Mouse (Mus musculus) spleen, adult 2 months (tissue): Measurements from ENCODE around the gene Pmel. TPM values are rescaled to one million over a fixed set of nuclear protein-coding genes. Genes with fewer than 3 reads are reported as not detected.
A peak's percentile ranks its signal among the peaks of the same experiment; 100 is the strongest.

Source experiments
- DNase-seq, 2 experiments: peaks; one replicate each; pipeline versions ENCODE4 v3.0.0 to v3.0.0-alpha.2; 2012 to 2021; ENCODE audit warnings: low spot score in 2 of 2, low read depth in 1 of 2
- H3K27ac ChIP-seq: fragments of 200-500 bp; 2 replicates; pipeline ENCODE4 v1.5.1; 2012; ENCODE audit warnings: low read length, inconsistent platforms; ENCODE audit not compliant: insufficient read depth
- H3K27me3 ChIP-seq: fragments of 200-500 bp; 2 replicates; pipeline ENCODE4 v1.6.1; 2012; ENCODE audit warnings: mild to moderate bottlenecking, moderate library complexity, low read length, inconsistent platforms; ENCODE audit not compliant: control insufficient read depth, insufficient read depth
- H3K36me3 ChIP-seq: fragments of 200-500 bp; 2 replicates; pipeline ENCODE4 v1.6.1; 2012; ENCODE audit warnings: mild to moderate bottlenecking, low read length, inconsistent platforms; ENCODE audit not compliant: control insufficient read depth, insufficient read depth
- H3K4me1 ChIP-seq: fragments of 200-500 bp; 2 replicates; pipeline ENCODE4 v1.6.1; 2011; ENCODE audit warnings: inconsistent platforms; ENCODE audit not compliant: control insufficient read depth, insufficient read depth, insufficient read length
- H3K4me3 ChIP-seq: fragments of 200-500 bp; 2 replicates; pipeline ENCODE4 v1.5.1; 2011; ENCODE audit warnings: mild to moderate bottlenecking, inconsistent platforms; ENCODE audit not compliant: insufficient read depth, insufficient read length; ENCODE audit errors: extremely low read depth
- CTCF ChIP-seq: fragments of 200-500 bp; IDR thresholded peaks from 2 replicates; pipeline ENCODE4 v1.5.1; 2011; ENCODE audit warnings: mild to moderate bottlenecking, inconsistent platforms; ENCODE audit not compliant: insufficient read depth, insufficient read length, insufficient replicate concordance; ENCODE audit errors: extremely low read depth
- POLR2A ChIP-seq: fragments of 200-500 bp; IDR thresholded peaks from 2 replicates; pipeline ENCODE4 v1.6.1; 2011; ENCODE audit warnings: low read depth, low read length, inconsistent platforms
- WGBS: fragments of 180-500 bp; shearing (Covaris S2); methylation state at CpG from one replicate; pipeline ENCODE4 v1.1.7; 2018; 5-methylcytosine and 5-hydroxymethylcytosine counted together
- polyA plus RNA-seq: library from polyadenylated mRNA; depleted of rRNA; stranded (reverse); fragments of >200 nt; gene quantifications from 2 replicates; pipeline ENCODE4 v1.2.3, GENCODE M21; 2012; rRNA removed

Pmel gene
- 0.66 and 9.3 TPM in 2 replicates for polyA plus RNA-seq

GRCm38 (mm10) chr10:128703895-128704294 lies at the start of gene Pmel:
TSS of gene Pmel (plus strand) at chr10:128704195.
- 31% methylated on average over 4 of the region's 4 CpGs for WGBS
- Histone ChIP-seq H3K4me1 (peaks cover 3% of the 10 kb centered on the region; the same call in 1 of the 2 replicates), H3K4me3 (peak within 1 kb of the TSS; percentile 90), H3K27ac (peak within 1 kb of the TSS; percentile 86), H3K36me3 (peaks cover 10% of the 10 kb centered on the region), H3K27me3 (no peaks in the 10 kb centered on the region)
- DNase-seq = no peak
- TF ChIP-seq POLR2A (no peak), CTCF (no peak)

GRCm38 (mm10) chr10:128655254-128655653 lies 48.7 kb upstream of the Pmel start:
- Histone ChIP-seq H3K27me3 (no peaks in the 10 kb centered on the region), H3K36me3 (no peaks in the 10 kb centered on the region), H3K4me3 (no peak overlapping the region), H3K4me1 (no peaks in the 10 kb centered on the region), H3K27ac (no peak overlapping the region)
- no peak for TF ChIP-seq POLR2A
- TF ChIP-seq CTCF = no peak
- 88% methylated on average over 3 of the region's 3 CpGs for WGBS
- DNase-seq = no peak

GRCm38 (mm10) chr10:128656731-128657130 lies 47.3 kb upstream of the Pmel start:
- 95% methylated on average over 1 of the region's 1 CpGs for WGBS
- no peak for TF ChIP-seq POLR2A
- TF ChIP-seq CTCF = no peak
- H3K27ac ChIP-seq = no peak overlapping the region
- H3K27me3 ChIP-seq = no peaks in the 10 kb centered on the region
- no peak for DNase-seq
- H3K36me3 ChIP-seq = no peaks in the 10 kb centered on the region
- no peak overlapping the region for H3K4me3 ChIP-seq
- H3K4me1 ChIP-seq = no peaks in the 10 kb centered on the region

DNA sequence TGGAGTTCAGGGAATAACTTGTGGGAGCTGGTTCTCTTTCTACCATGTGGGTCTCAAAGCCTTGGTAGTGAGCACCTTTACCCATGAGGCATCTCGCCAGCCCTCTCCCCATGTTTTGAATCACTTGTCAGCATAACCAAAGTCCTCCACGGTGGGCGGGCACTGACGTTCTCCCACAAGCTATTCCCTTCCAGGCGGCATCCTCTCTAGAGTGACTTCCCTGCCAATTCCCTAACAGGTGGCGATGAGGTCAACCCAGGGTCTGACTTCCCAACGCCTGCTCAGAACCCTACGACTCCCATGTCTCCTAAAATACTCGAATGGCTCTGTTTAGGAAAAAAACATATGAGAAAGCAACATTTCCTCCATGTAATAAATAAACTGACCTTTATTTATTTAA lies 46.2 kb upstream of the Pmel start:
- no peak for TF ChIP-seq POLR2A
- TF ChIP-seq CTCF = no peak
- 80% methylated on average over 9 of the region's 9 CpGs for WGBS
- H3K36me3 ChIP-seq = no peaks in the 10 kb centered on the region
- DNase-seq = no peak
- H3K4me3 ChIP-seq = no peak overlapping the region
- H3K4me1 ChIP-seq = no peaks in the 10 kb centered on the region
- H3K27ac ChIP-seq = no peak overlapping the region
- no peaks in the 10 kb centered on the region for H3K27me3 ChIP-seq

GRCm38 (mm10) chr10:128659490-128659889 lies 44.5 kb upstream of the Pmel start:
- TF ChIP-seq CTCF = no peak
- Histone ChIP-seq H3K27ac (no peak overlapping the region), H3K4me3 (no peak overlapping the region), H3K36me3 (no peaks in the 10 kb centered on the region), H3K27me3 (no peaks in the 10 kb centered on the region), H3K4me1 (no peaks in the 10 kb centered on the region)
- 82% methylated on average over 9 of the region's 9 CpGs for WGBS
- no peak for DNase-seq

- Histone ChIP-seq H3K27me3 (0 out of 2 replicates have a peak, but pooled peaks cover 1% of the 10 kb centered on the region), H3K36me3 (no peaks in the 10 kb centered on the region), H3K4me3 (no peak overlapping the region), H3K4me1 (no peaks in the 10 kb centered on the region), H3K27ac (no peak overlapping the region)
- no peak for TF ChIP-seq POLR2A
- no peak for TF ChIP-seq CTCF
- no peak for DNase-seq
Observed at GRCm38 (mm10) chr10:128662465-128662864, 41.5 kb upstream of the Pmel start.

DNA sequence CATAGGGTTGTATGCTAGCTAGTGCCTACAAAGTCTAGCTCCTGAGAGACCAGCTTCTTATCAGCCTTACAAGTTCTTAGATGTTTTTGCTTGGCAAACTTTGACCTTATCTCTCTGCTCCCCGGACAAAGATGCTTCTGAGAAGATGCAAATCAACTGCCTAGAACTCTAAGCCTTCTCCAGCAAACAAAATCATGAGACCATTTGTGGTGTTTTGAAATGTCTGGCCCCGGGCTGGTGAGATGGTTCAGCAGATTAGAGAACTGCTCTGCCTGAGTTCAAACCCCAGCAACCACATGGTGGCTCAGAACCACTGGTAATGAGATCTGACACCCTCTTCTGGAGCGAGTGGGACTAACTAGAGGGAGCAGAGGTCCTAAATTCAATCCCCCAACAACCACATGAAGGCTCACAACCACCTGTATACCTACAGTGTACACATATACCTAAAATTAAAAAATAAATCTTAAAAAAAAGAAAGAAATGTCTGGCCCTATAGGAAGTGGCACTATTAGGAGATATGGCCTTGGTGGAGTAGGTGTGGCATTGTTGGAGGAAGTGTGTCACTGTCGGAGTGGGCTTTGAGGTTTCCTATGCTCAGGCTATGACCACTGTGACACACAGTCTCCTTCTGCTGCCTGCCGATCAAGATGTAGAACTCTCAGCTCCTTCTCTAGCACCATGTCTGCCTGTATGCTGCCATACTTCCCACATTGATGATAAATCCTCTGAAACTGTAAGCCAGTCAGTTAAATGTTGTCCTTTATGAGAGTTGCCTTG lies 40.4 kb upstream of the Pmel start:
- no peak for DNase-seq
- Histone ChIP-seq H3K4me1 (no peaks in the 10 kb centered on the region), H3K27ac (no peak overlapping the region), H3K4me3 (no peak overlapping the region), H3K36me3 (no peaks in the 10 kb centered on the region), H3K27me3 (0 out of 2 replicates have a peak, but pooled peaks cover 1% of the 10 kb centered on the region)
- no peak for TF ChIP-seq CTCF
- no peak for TF ChIP-seq POLR2A
- WGBS = 39% methylated on average over 5 of the region's 5 CpGs
